Mouse (Mus musculus) ovary, adult 18-20 months (tissue): Measurements from ENCODE around the gene Eloa.

Source experiments
- DNase-seq: peaks from one replicate; pipeline ENCODE4 v3.0.0; 2022; ENCODE audit warnings: low spot score, mixed read lengths

Gene Eloa

DNA sequence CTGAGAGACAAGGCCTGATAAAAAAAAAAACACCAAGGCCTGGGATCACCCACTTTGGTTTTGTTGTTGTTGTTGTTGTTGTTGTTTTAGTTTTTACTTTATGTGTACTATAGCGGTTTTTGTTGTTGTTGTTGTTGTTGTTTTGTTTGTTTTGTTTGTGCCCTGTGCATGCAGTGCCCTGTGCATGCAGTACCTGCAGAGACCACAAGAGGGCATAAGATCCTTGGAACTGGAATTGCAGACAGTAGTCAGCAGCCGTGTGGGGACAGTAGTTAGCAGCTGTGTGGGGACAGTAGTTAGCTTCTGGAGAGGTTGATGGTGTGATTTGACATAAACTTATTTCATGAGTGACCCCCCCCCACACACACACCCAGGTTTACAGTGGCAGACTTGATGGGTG, 67.3 kb downstream of the Eloa start:
- no peak for DNase-seq
